Mouse (Mus musculus) liver, adult 2 months (tissue): ENCODE measurements around the gene Ctbp2.

Source experiments
- CTCF ChIP-seq: fragments of 200-500 bp; IDR thresholded peaks from 2 replicates; pipeline ENCODE4 v1.5.1; 2011; ENCODE audit warnings: low read depth, low read length, control low read depth
- POLR2A ChIP-seq: fragments of 200-500 bp; IDR thresholded peaks from 2 replicates; pipeline ENCODE4 v1.6.1; 2011; ENCODE audit warnings: low read length, control low read depth; ENCODE audit not compliant: insufficient read depth; ENCODE audit errors: extremely low read depth

- TF ChIP-seq CTCF (no peak), POLR2A (no peak)
These were observed 65.0 kb downstream of the Ctbp2 start for GRCm38 (mm10) chr7:133059150-133059509.
